Mouse (Mus musculus): Measurements from ENCODE around the gene Ypel1.

DNA sequence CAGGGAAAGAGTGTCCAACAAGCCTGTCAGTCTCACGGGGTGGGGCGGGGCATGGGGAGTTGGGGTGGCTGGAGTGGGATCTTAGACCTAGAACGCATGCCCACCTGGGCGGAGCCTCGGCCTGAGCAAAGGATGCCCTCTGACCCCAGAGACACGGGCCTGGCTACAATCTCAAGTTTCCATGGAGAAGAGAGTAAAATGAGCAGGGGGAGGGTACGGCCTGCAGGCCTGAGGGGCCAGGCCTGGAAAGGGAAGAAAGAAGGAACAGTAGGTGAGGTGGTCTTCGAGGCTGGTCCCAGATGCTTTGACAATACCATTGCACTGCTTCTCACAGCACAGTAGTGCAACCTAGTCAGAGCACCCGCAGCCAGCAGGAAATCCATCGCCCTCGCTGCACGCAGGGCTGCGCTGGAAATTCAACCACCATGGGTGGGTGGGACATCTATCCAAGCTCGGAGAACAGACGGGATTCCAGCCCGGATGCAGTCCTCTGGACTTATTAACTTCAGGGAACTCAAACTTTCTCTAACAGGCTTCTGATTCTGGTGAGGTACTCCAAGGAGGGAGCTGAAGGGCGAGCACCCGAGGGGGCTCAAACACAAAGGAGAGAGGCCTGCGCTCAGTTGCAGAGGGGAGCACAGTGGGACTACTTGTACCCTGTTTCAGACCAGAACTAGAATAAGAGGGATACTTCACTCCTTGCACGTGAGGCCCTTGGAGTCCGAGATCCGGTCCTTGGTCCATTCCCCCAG, 54.8 kb downstream of the Ypel1 start:
- TF ChIP-seq CTCF (IDR thresholded peaks at IDR 0.05) (no peak), EP300 (IDR thresholded peaks at IDR 0.05) (no peak)

Data from lung, postnatal 0 days (tissue).